Mouse (Mus musculus) cerebellum, adult 2 months (tissue): ENCODE measurements around the gene Rpa1.

Experiments
- CTCF ChIP-seq: fragments of 200-500 bp; IDR thresholded peaks from 2 replicates; pipeline ENCODE4 v1.5.1; 2011; ENCODE audit warnings: low read depth, mild to moderate bottlenecking, control low read depth, low read length, moderate library complexity, borderline replicate concordance; ENCODE audit not compliant: insufficient read depth
- POLR2A ChIP-seq: fragments of 200-500 bp; IDR thresholded peaks from 2 replicates; pipeline ENCODE4 v1.6.1; 2011; ENCODE audit warnings: low read length, control low read depth, borderline replicate concordance; ENCODE audit not compliant: insufficient read depth

- TF ChIP-seq CTCF (no peak), POLR2A (no peak)
These were observed 84.7 kb downstream of the Rpa1 start for GRCm38 (mm10) chr11:75263274-75263963.
